Mouse (Mus musculus): ENCODE measurements around the gene Sertad4.
A peak's percentile ranks its signal among the peaks of the same experiment; 100 is the strongest.

Gene Sertad4

GRCm38 (mm10) chr1:192800338-192800737 lies 55.2 kb downstream of the Sertad4 start:
- no peak for DNase-seq

DNA sequence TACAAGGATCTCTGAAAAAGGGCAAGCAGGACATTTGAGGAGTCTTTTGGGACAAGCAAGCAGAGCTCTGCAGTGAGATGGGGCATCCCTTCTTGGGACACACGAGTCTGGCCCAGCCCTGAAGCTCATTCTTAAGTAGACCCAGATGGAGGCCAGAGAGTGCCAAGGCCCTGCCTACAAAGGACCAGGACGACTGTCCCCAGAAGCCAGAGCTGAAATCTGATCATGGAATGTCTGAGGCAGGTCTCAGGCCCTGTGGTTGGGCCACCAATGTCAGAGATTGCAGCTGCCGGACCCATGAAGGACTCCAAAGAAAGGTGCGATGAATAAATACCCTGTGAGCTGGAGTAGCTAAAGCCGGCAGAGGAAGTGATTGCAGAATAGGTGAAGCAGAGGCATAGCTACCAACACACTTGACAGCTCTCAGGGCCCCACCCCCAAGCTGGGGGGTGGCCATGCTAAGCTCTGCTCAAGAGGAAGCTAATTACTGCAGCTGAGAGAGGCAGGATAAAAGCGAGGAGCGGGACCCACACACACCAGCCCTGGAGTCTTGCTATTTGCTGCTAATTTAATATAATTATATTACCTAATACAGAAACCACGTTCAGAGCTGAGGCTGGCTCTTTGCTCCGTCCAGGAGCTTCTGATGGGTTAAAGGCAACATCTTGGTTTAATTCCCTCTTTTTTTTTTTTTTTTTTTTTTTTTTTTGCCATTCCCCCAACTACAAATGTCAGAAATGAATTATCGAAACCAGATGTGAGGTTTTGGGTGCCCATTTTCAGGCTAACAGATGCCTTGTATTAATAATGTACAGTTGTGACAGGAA lies 56.2 kb downstream of the Sertad4 start:
- DNase-seq = peak; percentile 63 to 68

GRCm38 (mm10) chr1:192798212-192799164 lies 57.1 kb downstream of the Sertad4 start:
- no peak for DNase-seq

GRCm38 (mm10) chr1:192797011-192797274 lies 58.6 kb downstream of the Sertad4 start:
- DNase-seq = no peak

DNA sequence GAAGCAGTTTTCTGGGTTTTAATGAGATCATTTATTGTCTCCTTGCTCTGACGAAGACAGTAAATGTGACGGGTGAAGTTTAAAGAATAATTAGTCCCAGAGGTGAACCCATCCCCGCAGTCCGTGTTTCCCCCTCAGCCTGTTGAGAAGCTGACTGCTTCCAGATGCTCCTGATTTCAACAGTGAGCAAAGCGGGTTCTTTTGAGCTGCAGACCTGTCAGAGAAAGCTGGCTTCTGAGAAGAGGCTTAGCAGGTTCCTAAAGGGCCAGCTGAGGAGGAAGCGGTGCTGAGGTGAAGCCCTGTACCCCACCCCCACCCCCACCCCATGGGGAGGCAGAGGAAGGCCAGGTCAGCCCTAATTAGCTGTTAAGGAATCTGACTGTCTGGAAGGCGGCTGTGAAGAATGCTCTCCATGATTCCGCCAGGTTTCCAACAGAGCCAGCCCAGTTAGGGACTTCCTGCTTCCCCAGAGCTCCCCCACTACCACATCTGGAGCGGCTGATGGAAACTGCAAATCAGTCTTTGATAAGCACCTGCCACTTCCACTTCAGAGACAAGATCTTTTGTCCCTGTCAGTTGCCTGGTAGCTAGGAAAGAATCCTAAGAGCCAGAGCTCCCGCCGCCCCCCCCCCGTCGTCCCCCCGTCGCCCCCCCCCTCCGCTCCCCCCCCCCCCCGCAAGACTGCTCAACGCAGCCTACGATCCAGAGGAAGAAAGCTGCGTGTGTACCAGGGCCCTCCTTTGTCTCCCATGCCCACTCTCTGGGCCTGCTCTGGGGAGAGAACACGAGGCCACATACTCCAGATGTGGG lies 59.1 kb downstream of the Sertad4 start:
- DNase-seq = no peak

- DNase-seq = no peak
These were observed 60.4 kb downstream of the Sertad4 start for GRCm38 (mm10) chr1:192794957-192795745.
